ENCODE assay signal across 12 mouse cellular contexts in genomic region chr11:107903966-107904605, GRCm38 (mm10). TPM values are rescaled to one million over a fixed set of nuclear protein-coding genes. Genes with fewer than 3 reads are reported as not detected.
DNase-seq lines count a peak whose midpoint lies in the region; ATAC-seq and TF ChIP-seq lines count a peak whose summit lies in the region.
"Had no signal": no experiment of that assay in that cellular context is flagged by ENCODE, and none has a peak within 500 bp of the region (broad histone marks: within the 10 kb centered on the region; RNA-seq: fewer than 3 reads in every experiment).

No protein-coding gene starts in this region.

- no peaks in the 10 kb centered on the region for H3K79me2 ChIP-seq in heart, adult 2 months (replicated peaks; ENCODE audit: control insufficient read depth, insufficient read depth, low read length)

- no peaks in the 10 kb centered on the region for H3K27me3 ChIP-seq in heart, adult 2 months (ENCODE audit: control insufficient read depth, insufficient read depth, low read length)
- H3K27me3 ChIP-seq in heart, embryonic 10.5 days (ENCODE audit: insufficient read depth, poor library complexity, severe bottlenecking): no peaks in the 10 kb centered on the region
- H3K27me3 ChIP-seq in neural tube, embryonic 15.5 days (replicated peaks): no peaks in the 10 kb centered on the region
- H3K27me3 ChIP-seq: lung, embryonic 15.5 days had no signal

- 0 out of 2 replicates have a peak, but pooled peaks have one; percentile 19 for ATAC-seq in neural tube, embryonic 15.5 days (ENCODE audit: low FRiP score)
- ATAC-seq in monocyte, adult 5-6 weeks (replicated peaks; ENCODE audit: insufficient number of reproducible peaks, low FRiP score, low TSS enrichment, poor library complexity, severe bottlenecking): no peak

- 23% methylated on average over 4 of the region's 4 CpGs for WGBS in heart, adult 2 months
- 20% methylated on average over 4 of the region's 4 CpGs for WGBS in heart, embryonic 10.5 days
- WGBS in neural tube, embryonic 15.5 days: 39% methylated on average over 4 of the region's 4 CpGs

- no peaks in the 10 kb centered on the region for H3K36me3 ChIP-seq in heart, adult 2 months (ENCODE audit: control insufficient read depth, insufficient read depth, low read length)
- H3K36me3 ChIP-seq in heart, embryonic 10.5 days: no peaks in the 10 kb centered on the region
- no peaks in the 10 kb centered on the region for H3K36me3 ChIP-seq in neural tube, embryonic 15.5 days
- H3K36me3 ChIP-seq: limb, embryonic 10.5 days; lung, embryonic 15.5 days had no signal

- H3K4me3 ChIP-seq in heart, adult 2 months: no peak overlapping the region
- H3K4me3 ChIP-seq in heart, embryonic 10.5 days: no peak overlapping the region
- no peak overlapping the region for H3K4me3 ChIP-seq in neural tube, embryonic 15.5 days (replicated peaks)
- H3K4me3 ChIP-seq: limb, embryonic 10.5 days; lung, embryonic 15.5 days; myocyte had no signal

- H3K4me1 ChIP-seq in heart, adult 2 months (ENCODE audit: control insufficient read depth, insufficient read depth, low read length): no peaks in the 10 kb centered on the region
- H3K4me1 ChIP-seq in heart, embryonic 10.5 days: peaks cover 9% of the 10 kb centered on the region; the same call in 1 of the 2 replicates
- H3K4me1 ChIP-seq in neural tube, embryonic 15.5 days: peaks cover 22% of the 10 kb centered on the region
- H3K4me1 ChIP-seq: lung, embryonic 15.5 days had no signal

- DNase-seq in heart, adult 2 months: peak; percentile 45 to 54
- no peak for DNase-seq in heart, embryonic 10.5 days (ENCODE audit: low spot score)
- DNase-seq in neural tube, embryonic 10.5 days (ENCODE audit: extremely low spot score, low spot score): no peak
- DNase-seq in cerebellum, adult 9-10 months: peak; percentile 17
- peak; percentile 30 for DNase-seq in ovary, postnatal 14 days (ENCODE audit: low spot score)
- DNase-seq: gastrocnemius, postnatal 10 days had no signal

- intact Hi-C loops in heart, adult 2 months (cut with DNase I): loop anchor here (10.0 kb wide), 1 partner anchor 81 kb away; no protein-coding TSS in a partner anchor

- no peak for TF ChIP-seq POLR2A in heart, adult 2 months (IDR thresholded peaks at IDR 0.05; ENCODE audit: insufficient read depth, low read depth, low read length)

- no peak overlapping the region for H3K4me2 ChIP-seq in neural tube, embryonic 15.5 days
- H3K4me2 ChIP-seq: lung, embryonic 15.5 days had no signal

- no peak for TF ChIP-seq EP300 in heart, adult 2 months (IDR thresholded peaks at IDR 0.05; ENCODE audit: insufficient read depth, low read depth, low read length)

- no peak for TF ChIP-seq CTCF in heart, adult 2 months (IDR thresholded peaks at IDR 0.05)

- H3K9me3 ChIP-seq in heart, embryonic 10.5 days: no peaks in the 10 kb centered on the region
- no peaks in the 10 kb centered on the region for H3K9me3 ChIP-seq in neural tube, embryonic 15.5 days (replicated peaks)
- H3K9me3 ChIP-seq: limb, embryonic 10.5 days; lung, embryonic 15.5 days had no signal

- H3K27ac ChIP-seq in heart, adult 2 months: no peak overlapping the region
- no peak overlapping the region for H3K27ac ChIP-seq in heart, embryonic 10.5 days
- no peak overlapping the region for H3K27ac ChIP-seq in neural tube, embryonic 15.5 days (replicated peaks)
- H3K27ac ChIP-seq: limb, embryonic 10.5 days; lung, embryonic 15.5 days had no signal

- no peak overlapping the region for H3K9ac ChIP-seq in heart, adult 2 months (ENCODE audit: low read depth, low read length)
- H3K9ac ChIP-seq in neural tube, embryonic 15.5 days (replicated peaks): no peak overlapping the region
- H3K9ac ChIP-seq: lung, embryonic 15.5 days had no signal

RNA-seq across cellular contexts. Expression of gene Cacng5, which starts 10.8 kb away (rescaled TPM):
- total RNA-seq in heart, adult 2 months (2021): not detected
- polyA plus RNA-seq in heart, adult 2 months (2012; rRNA removed): 0.03 and 0.06 TPM in 2 replicates
- polyA plus RNA-seq in heart, embryonic 10.5 days (2016; fragmentation: Nextera tagmentation; extraction: Ambion mirVana): 0.10 and 0.26 TPM in 2 replicates
- polyA plus RNA-seq in neural tube, embryonic 15.5 days (2015; fragmentation: Nextera tagmentation; extraction: Ambion mirVana): 10.8 and 12.6 TPM in 2 replicates
- total RNA-seq in monocyte, adult 5-6 weeks (2017): not detected in 3 replicates
- polyA plus RNA-seq: myocyte; thymus, postnatal 0 days had no signal

Comparison
In these comparisons a context has a peak if more than half of its experiments do, and no peak if none do; other contexts are left out.
1. DNase-seq: peak in heart, adult 2 months (2 of 2), cerebellum, adult 9-10 months (single experiment) and ovary, postnatal 14 days (single experiment); none in heart, embryonic 10.5 days (single experiment) and neural tube, embryonic 10.5 days (single experiment).